Mouse (Mus musculus) MEL-GATA-1-ER (cell line): ENCODE measurements around the gene Cym.

Experiments
- DNase-seq: peaks from one replicate; pipeline ENCODE4 v3.0.0-alpha.2; 2012; ENCODE audit warnings: low read depth; ENCODE audit errors: extremely low read depth

Gene Cym

GRCm38 (mm10) chr3:107221608-107222007 lies at the start of gene Cym:
TSS of gene Cym (minus strand) at chr3:107221732.
- no peak for DNase-seq

GRCm38 (mm10) chr3:107266814-107267345 lies 45.3 kb upstream of the Cym start:
- DNase-seq, result no peak

GRCm38 (mm10) chr3:107261851-107262165 lies 40.3 kb upstream of the Cym start:
- DNase-seq, result no peak

GRCm38 (mm10) chr3:107260956-107261850 lies 39.7 kb upstream of the Cym start:
- DNase-seq, result no peak

- DNase-seq, result no peak
Measured at GRCm38 (mm10) chr3:107257924-107258323, 36.4 kb upstream of the Cym start.

GRCm38 (mm10) chr3:107256724-107257123 lies 35.2 kb upstream of the Cym start:
- no peak for DNase-seq

GRCm38 (mm10) chr3:107255992-107256391 lies 34.5 kb upstream of the Cym start:
- no peak for DNase-seq

- no peak for DNase-seq
Measured at GRCm38 (mm10) chr3:107253925-107254324, 32.4 kb upstream of the Cym start.

GRCm38 (mm10) chr3:107252035-107252434 lies 30.5 kb upstream of the Cym start:
- peak; percentile 23 for DNase-seq

- no peak for DNase-seq
Measured at GRCm38 (mm10) chr3:107250320-107250719, 28.8 kb upstream of the Cym start.

- DNase-seq, result no peak
Measured at GRCm38 (mm10) chr3:107249042-107249441, 27.5 kb upstream of the Cym start.

- DNase-seq, result no peak
Measured at GRCm38 (mm10) chr3:107246876-107247275, 25.3 kb upstream of the Cym start.

GRCm38 (mm10) chr3:107241389-107242094 lies 20.0 kb upstream of the Cym start:
- DNase-seq, result no peak

- no peak for DNase-seq
Measured at GRCm38 (mm10) chr3:107239607-107240006, 18.1 kb upstream of the Cym start, which contains the start of gene Prok1. TSS of gene Prok1 (minus strand) at chr3:107239707.

- no peak for DNase-seq
Measured at GRCm38 (mm10) chr3:107238471-107238980, 17.0 kb upstream of the Cym start.

GRCm38 (mm10) chr3:107238051-107238450 lies 16.5 kb upstream of the Cym start:
- DNase-seq, result no peak

GRCm38 (mm10) chr3:107233945-107234344 lies 12.4 kb upstream of the Cym start:
- DNase-seq, result no peak

- peak; percentile 66 for DNase-seq
Measured at GRCm38 (mm10) chr3:107233351-107233813, 11.8 kb upstream of the Cym start.

- no peak for DNase-seq
Measured at GRCm38 (mm10) chr3:107231202-107231601, 9.7 kb upstream of the Cym start.

GRCm38 (mm10) chr3:107230527-107230926 lies 9.0 kb upstream of the Cym start, which contains the start of gene A630076J17Rik:
TSS of gene A630076J17Rik (plus strand) at chr3:107230614.
- DNase-seq, result no peak

- no peak for DNase-seq
Measured at GRCm38 (mm10) chr3:107229822-107230221, 8.3 kb upstream of the Cym start.

GRCm38 (mm10) chr3:107229221-107229620 lies 7.7 kb upstream of the Cym start:
- no peak for DNase-seq
